12 mouse cellular contexts compared by ENCODE assay signal in genomic region chr5:136353114-136353513, GRCm38 (mm10).
DNase-seq lines count a peak whose midpoint lies in the region; ATAC-seq and TF ChIP-seq lines count a peak whose summit lies in the region.
"Had no signal": no experiment of that assay in that cellular context is flagged by ENCODE, and none has a peak within 500 bp of the region (broad histone marks: within the 10 kb centered on the region; RNA-seq: fewer than 3 reads in every experiment).

No protein-coding gene starts in this region.

- TF ChIP-seq CTCF in Patski (IDR thresholded peaks at IDR 0.05), result no peak
- no peak for TF ChIP-seq CTCF in cerebellum, adult 2 months (IDR thresholded peaks at IDR 0.05; ENCODE audit: borderline replicate concordance, insufficient read depth, low read depth, low read length)

- no peaks in the 10 kb centered on the region for H3K27me3 ChIP-seq in hindbrain, embryonic 12.5 days
- no peaks in the 10 kb centered on the region for H3K27me3 ChIP-seq in hindbrain, embryonic 10.5 days (ENCODE audit: insufficient read depth, poor library complexity, severe bottlenecking)
- no peaks in the 10 kb centered on the region for H3K27me3 ChIP-seq in Patski
- no peaks in the 10 kb centered on the region for H3K27me3 ChIP-seq in cerebellum, adult 2 months (ENCODE audit: control insufficient read depth, insufficient read depth, low read length)
- no peaks in the 10 kb centered on the region for H3K27me3 ChIP-seq in hindbrain, embryonic 16.5 days (replicated peaks; ENCODE audit: control insufficient read depth, insufficient read depth, low read length)
- H3K27me3 ChIP-seq: embryonic facial prominence, embryonic 15.5 days; intestine, embryonic 15.5 days had no signal

- in situ Hi-C loops in Patski (cut with MboI; ENCODE audit: low pct_unique_long_range_greater_than_20kb), result no loop called here

- no peaks in the 10 kb centered on the region for H3K9me3 ChIP-seq in hindbrain, embryonic 12.5 days (replicated peaks)
- no peaks in the 10 kb centered on the region for H3K9me3 ChIP-seq in hindbrain, embryonic 10.5 days
- H3K9me3 ChIP-seq in hindbrain, embryonic 16.5 days (ENCODE audit: control insufficient read depth, low read length), result no peaks in the 10 kb centered on the region
- H3K9me3 ChIP-seq: embryonic facial prominence, embryonic 15.5 days; intestine, embryonic 15.5 days had no signal

- TF ChIP-seq POLR2A in cerebellum, adult 2 months (IDR thresholded peaks at IDR 0.05; ENCODE audit: borderline replicate concordance, insufficient read depth, low read length), result no peak

- H3K4me2 ChIP-seq in hindbrain, embryonic 12.5 days (replicated peaks), result no peak overlapping the region
- no peak overlapping the region for H3K4me2 ChIP-seq in hindbrain, embryonic 16.5 days (ENCODE audit: low read length)
- H3K4me2 ChIP-seq: embryonic facial prominence, embryonic 15.5 days; intestine, embryonic 15.5 days; liver, embryonic 11.5 days had no signal

- H3K9ac ChIP-seq in hindbrain, embryonic 12.5 days, result no peak overlapping the region
- no peak overlapping the region for H3K9ac ChIP-seq in hindbrain, embryonic 16.5 days (ENCODE audit: low read depth, low read length)
- H3K9ac ChIP-seq: embryonic facial prominence, embryonic 15.5 days; intestine, embryonic 15.5 days had no signal

- CTCF ChIA-PET in Patski (lab: Charles Lee), result interaction anchor here (0.8 to 2.0 kb wide), 6 partner anchors 12 to 269 kb away, joined by 3 to 6 read pairs (median 4); no protein-coding TSS in a partner anchor

- peak overlapping the region; percentile 40; the same call in 1 of the 2 replicates for H3K27ac ChIP-seq in hindbrain, embryonic 12.5 days
- H3K27ac ChIP-seq in hindbrain, embryonic 10.5 days, result no peak overlapping the region
- H3K27ac ChIP-seq in cerebellum, adult 2 months (ENCODE audit: insufficient read depth, low read length), result no peak overlapping the region
- H3K27ac ChIP-seq in hindbrain, embryonic 16.5 days (ENCODE audit: low read depth, low read length), result no peak overlapping the region
- H3K27ac ChIP-seq: embryonic facial prominence, embryonic 15.5 days; intestine, embryonic 15.5 days had no signal

- 17% methylated on average over 8 of the region's 8 CpGs for WGBS in hindbrain, embryonic 12.5 days
- WGBS in hindbrain, embryonic 10.5 days, result 33% methylated on average over 8 of the region's 8 CpGs
- WGBS in cerebellum, adult 2 months, result 11% methylated on average over 8 of the region's 8 CpGs
- WGBS in hindbrain, embryonic 16.5 days, result 13% methylated on average over 8 of the region's 8 CpGs

- peaks cover 26% of the 10 kb centered on the region for H3K4me1 ChIP-seq in hindbrain, embryonic 12.5 days
- H3K4me1 ChIP-seq in hindbrain, embryonic 10.5 days (replicated peaks), result peaks cover 22% of the 10 kb centered on the region
- H3K4me1 ChIP-seq in cerebellum, adult 2 months (ENCODE audit: control insufficient read depth, insufficient read depth, low read length), result no peaks in the 10 kb centered on the region; the same call in 1 of the 2 replicates
- H3K4me1 ChIP-seq in hindbrain, embryonic 16.5 days (ENCODE audit: control insufficient read depth, insufficient read depth, low read depth, low read length), result peaks cover 11% of the 10 kb centered on the region
- H3K4me1 ChIP-seq: intestine, embryonic 15.5 days had no signal

- no peaks in the 10 kb centered on the region for H3K36me3 ChIP-seq in hindbrain, embryonic 12.5 days
- H3K36me3 ChIP-seq in hindbrain, embryonic 10.5 days, result peaks cover 85% of the 10 kb centered on the region
- no peaks in the 10 kb centered on the region for H3K36me3 ChIP-seq in hindbrain, embryonic 16.5 days (ENCODE audit: control insufficient read depth, insufficient read depth, low read length)

- no peak for DNase-seq in hindbrain, embryonic 10.5 days (ENCODE audit: low spot score)
- DNase-seq in Patski (ENCODE audit: low read depth, low spot score), result peak; percentile 79
- peak; percentile 65 to 84 for DNase-seq in cerebellum, adult 2 months
- no peak for DNase-seq in thymus, postnatal 25 days
- DNase-seq: lung, postnatal 10 days had no signal

- H3K4me3 ChIP-seq in hindbrain, embryonic 12.5 days, result no peak overlapping the region
- H3K4me3 ChIP-seq in hindbrain, embryonic 10.5 days, result no peak overlapping the region
- H3K4me3 ChIP-seq in cerebellum, adult 2 months (replicated peaks; ENCODE audit: insufficient read depth, low read depth, low read length), result no peak overlapping the region
- H3K4me3 ChIP-seq in hindbrain, embryonic 16.5 days (ENCODE audit: low read length), result no peak overlapping the region
- H3K4me3 ChIP-seq: embryonic facial prominence, embryonic 15.5 days; intestine, embryonic 15.5 days had no signal

- no peak for ATAC-seq in hindbrain, embryonic 12.5 days (ENCODE audit: low FRiP score)
- peak; percentile 22 for ATAC-seq in Patski
- peak; percentile 69; the same call in 1 of the 2 replicates for ATAC-seq in hindbrain, embryonic 16.5 days
- no peak for ATAC-seq in megakaryocyte, adult 5-6 weeks (ENCODE audit: poor library complexity, severe bottlenecking)
- no peak for ATAC-seq in monocyte, adult 5-6 weeks (replicated peaks; ENCODE audit: insufficient number of reproducible peaks, low FRiP score, low TSS enrichment, poor library complexity, severe bottlenecking)
- ATAC-seq: intestine, embryonic 15.5 days had no signal

- POLR2A ChIA-PET in Patski (lab: Charles Lee), result interaction anchor here (0.6 to 1.4 kb wide), 6 partner anchors 14 to 82 kb away, joined by 3 to 4 read pairs (median 3); no protein-coding TSS in a partner anchor

Comparison
In these comparisons a context has a peak if more than half of its experiments do, and no peak if none do; other contexts are left out.
1. ATAC-seq: peak in Patski (single experiment) and hindbrain, embryonic 16.5 days (single experiment); none in hindbrain, embryonic 12.5 days (single experiment), megakaryocyte, adult 5-6 weeks (single experiment) and monocyte, adult 5-6 weeks (single experiment).
2. DNase-seq: peak in Patski (single experiment) and cerebellum, adult 2 months (2 of 2); none in hindbrain, embryonic 10.5 days (single experiment) and thymus, postnatal 25 days (single experiment).